Mouse (Mus musculus): ENCODE data around the gene Sh3bp5. TPM values are rescaled to one million over a fixed set of nuclear protein-coding genes. Genes with fewer than 3 reads are reported as not detected.

Sh3bp5 gene
- total RNA-seq, 2 experiments from 2014 or later: 26.4 to 52.8 TPM

DNA sequence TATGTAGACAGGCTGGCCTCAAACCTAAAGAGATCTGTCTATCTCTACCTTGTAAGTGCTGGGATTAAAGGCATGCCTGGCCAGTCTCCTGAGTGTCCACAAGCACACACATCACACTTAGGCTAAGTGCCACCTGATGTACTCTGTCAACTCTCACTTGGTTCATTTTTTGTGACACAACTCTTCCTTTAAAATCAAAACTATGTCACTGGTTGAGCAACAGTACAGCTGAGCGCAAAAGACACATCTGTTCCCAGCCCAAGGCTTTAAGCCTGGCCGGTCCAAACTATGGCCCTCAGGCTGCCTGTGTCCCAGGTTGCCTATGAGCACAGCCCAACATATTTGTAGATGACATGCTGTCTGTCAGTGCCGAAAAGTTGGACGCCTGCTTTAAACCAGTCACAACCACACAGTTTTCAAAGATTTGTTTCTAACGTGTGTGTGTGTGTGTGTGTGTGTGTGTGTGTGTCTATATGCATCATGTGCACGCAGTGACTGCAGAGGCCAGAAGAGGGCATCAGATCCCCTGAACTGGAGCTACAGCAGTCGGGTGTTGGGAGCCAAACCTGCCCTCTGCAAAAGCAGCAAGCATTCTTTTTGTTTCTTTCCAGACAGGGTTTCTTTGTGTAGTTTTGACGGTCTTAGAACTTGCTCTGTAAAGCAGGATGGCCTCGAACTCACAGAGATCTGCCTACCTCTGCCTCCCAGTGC, 40.9 kb downstream of the Sh3bp5 start:
- ATAC-seq (ENCODE audit: poor library complexity, severe bottlenecking): no peak

DNA sequence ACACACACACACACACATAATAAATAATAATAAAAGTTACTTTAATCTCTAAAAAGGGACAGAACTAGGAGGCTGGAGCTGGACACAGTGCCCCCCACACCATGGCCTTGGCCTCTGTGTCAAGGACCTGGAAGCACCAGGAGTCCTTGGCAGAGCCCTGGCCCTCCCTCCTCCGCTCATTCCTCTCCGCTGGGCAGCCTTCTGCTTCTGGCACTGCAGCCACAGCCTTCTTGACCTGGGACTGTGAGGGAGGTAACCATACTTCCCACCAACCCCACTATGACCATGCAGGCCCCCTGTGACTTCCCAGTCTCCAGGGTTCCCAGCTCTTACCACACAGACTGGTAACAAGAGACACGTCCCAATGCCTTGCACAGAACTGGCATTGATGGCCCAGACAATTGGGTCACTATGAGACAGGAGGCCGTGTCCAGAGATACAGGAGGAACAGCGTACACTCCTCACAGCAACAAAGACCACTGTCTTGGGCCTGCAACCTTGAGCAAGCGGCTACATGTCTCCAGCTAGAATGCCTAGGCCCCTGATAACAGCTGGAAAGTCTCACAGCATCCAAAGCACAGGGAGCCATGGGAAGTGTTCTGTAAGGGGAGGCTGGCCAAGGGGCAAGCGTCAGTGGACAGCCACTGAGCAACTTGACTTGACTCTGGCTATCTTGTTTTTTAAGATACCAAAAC, 41.8 kb downstream of the Sh3bp5 start:
- ATAC-seq (ENCODE audit: poor library complexity, severe bottlenecking): no peak

DNA sequence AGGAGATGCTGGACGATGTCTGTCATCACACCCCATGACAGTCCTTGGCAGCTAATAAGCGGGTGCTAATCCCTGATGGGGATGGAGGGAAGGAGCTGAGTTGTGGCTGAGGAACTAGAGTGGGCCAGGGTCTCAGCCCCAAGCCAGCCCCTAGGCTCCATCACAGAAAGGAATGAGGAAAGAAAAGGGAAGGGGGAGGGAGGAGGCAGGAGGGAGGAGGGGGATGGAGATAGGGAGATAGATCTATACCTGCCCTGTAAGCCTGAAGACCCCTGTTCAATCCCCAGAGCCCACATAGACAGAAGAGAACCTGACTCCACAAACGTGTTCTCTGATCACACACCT, 42.4 kb downstream of the Sh3bp5 start:
- no peak for ATAC-seq (ENCODE audit: poor library complexity, severe bottlenecking)

DNA sequence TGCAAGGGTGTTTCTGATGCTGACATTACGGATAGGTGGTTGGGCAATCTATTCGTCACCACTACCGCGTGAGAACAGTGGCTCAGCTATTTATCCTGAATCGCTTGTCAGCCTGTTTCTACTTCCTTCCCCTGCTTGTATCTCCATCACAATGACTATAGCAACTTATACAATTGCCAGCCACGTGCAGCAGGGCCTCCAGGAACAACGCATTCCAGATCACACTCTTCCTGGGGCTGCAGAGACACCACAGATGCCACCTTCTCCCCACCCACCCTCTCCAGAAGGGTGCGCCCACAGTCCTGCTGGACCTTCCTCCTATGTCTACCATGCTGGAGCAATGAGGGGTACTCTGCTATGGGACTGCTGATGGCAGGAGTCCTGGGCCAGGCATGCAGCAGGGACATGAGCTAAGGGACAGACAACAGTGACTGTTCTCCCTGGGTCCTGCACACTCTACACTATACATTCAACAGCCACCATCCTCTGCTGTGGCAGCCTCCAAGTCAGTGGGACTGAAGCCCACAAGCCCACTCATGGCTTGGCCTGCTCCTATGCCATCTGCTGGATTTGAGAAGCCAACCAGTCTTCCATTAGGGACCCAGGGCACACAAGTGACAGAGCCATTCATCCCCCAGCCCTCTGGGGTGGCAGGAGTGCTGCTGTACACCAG, 42.9 kb downstream of the Sh3bp5 start:
- peak; percentile 75 for ATAC-seq (ENCODE audit: poor library complexity, severe bottlenecking)

DNA sequence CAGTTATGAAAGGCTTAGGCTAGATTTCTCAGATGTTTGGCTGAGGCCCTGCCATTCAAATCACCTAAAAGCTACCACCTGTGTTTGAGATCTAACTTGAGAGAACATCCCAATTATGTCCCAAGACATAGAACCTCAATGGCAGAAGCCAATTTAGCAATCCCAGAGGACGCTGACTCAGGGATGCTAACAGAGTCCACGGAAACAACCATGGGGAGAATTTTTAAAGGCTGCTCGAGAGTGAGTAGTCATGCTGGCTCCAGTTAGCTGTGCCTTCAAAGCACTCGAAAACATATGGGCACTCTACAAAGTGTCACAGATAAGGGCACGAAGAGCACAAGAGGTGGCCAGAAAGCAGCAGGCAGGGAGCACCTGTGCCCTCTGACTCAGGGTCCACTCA, 43.6 kb downstream of the Sh3bp5 start:
- peak; percentile 33 for ATAC-seq (ENCODE audit: poor library complexity, severe bottlenecking)

DNA sequence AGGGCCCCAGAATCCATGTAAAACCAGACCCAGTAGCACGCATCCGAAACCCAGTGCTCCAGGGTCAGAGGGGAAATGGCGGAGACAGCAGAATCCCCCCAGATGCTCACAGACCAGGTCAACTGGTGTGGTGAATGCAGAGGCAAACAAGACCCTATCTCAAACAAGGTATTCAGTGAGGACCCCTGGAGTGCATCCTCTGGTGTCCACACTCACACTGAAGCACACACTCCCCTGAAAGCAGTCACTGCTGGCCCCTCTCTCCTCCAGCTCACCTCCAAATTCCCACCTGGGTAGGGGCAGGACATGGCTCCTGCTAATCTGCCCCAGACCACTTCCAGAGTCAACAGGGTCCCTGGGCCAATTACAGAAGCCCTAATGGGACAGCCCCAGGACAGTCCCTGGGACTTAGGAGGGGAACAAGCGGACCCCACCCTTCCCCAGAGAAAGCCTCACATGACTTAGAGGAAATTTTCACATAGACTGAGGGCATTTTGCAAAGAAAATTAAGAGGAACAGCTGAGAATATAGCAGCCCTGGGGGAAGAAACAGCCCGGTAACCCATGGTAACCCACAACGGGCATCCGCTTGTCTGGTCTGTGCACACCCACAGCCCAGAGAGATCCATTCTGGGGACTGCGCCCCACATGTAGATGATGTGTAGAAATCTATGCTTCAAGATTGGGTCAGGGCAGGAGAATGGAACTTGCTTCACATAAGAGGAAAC, 46.3 kb downstream of the Sh3bp5 start:
- ATAC-seq (ENCODE audit: poor library complexity, severe bottlenecking): peak; percentile 64

DNA sequence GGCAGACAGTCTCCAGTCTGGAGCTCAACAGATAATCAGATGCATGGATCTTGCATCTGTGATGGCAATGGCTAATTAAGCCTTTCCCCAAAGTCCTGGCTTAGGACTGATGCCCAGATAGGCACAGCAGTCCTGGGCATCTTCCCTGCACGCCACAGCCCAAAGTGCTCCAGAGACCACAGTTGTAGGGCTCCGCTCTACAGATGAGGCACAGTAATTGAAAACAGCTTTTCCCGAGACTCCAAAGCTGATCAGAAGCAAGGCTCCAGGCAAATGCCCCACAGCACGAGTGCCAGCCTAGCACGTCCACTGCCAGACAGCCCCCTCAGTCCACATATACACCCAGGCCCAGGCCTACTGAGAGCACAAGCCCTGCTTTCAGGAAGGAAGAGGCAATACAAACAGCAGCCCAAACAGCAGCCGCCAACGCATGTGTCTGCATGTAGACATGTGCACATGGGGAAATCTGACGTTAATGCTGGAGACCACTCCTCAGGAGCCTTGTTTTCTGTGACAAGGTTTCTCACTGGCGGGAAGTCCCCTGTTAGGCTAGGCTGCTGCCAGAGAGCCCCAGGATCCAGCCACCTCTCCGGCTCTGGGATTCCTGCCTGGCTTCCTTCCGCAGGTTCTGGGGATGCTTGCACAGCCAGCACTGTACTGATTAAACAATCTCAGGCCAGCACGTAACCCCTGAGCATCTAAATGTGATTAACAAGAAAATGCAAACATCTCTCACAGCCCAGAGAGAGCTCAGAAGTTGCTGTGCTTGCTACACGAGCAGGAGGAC, 47.6 kb downstream of the Sh3bp5 start:
- no peak for ATAC-seq (ENCODE audit: poor library complexity, severe bottlenecking)

DNA sequence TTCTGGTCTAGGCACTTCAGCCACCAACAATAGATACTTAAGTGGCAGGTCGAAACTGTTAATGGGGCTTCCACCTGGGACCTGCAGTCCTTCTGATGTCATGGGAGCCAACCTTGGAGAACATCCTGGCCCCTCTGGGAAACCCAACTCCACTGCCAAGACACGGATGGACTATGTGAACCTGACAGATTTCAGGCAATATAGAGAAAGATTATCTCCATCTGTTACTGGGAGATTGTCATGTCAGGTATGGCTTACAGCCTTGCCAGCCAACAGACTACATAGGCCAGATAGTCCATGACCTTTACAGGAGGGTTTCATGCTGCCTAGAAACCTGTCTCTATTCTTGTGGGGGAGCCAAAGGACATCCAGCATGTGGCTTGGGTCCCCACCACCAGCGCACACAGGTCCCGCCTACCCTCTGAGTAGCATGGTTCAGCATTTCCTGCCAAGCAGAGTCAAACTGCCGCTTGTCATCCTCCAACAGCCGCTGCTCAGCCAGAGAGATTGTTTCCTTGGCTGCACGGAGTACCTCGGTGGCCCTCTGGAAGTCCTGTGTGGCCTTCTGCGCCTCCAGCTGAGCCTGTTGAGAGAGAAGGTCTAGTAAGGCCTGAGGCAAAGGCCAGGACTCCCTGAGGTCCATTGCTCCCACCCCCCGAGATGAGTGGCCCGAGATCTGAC, 48.4 kb downstream of the Sh3bp5 start:
- ATAC-seq (ENCODE audit: poor library complexity, severe bottlenecking): no peak

DNA sequence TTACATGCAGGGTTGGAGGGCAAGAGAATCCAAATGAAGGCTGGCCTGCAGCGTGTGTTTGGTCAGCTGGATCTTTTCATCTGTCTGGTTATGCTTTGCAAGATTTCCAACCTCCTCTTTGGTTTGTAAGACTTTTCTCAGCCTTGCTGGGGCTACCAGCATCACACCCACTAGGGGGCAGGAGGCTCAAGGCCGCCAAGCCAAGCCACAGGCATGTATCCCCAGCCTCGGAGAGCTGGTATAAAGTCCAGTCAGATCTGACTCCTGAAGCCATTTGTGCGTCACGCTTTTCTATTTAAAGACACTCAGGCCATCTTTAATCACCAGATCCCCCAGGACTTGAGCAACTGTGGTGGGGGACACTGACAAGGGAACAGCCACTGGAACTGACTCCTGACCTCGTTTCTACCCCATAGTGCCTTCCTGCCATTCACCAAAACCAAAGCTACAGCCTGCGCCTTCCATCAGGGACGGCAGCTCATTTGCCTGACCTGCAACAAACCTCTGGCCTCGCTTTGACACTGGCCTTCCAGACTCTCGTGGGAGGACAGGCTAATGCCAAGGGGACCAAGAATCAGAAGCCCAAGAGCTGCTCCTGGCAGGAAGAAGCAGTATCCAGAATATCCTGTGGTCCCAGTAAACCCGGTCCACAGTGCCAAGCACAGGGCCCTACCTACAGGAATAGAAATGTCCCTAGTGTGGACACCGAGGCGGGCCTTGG, 49.7 kb downstream of the Sh3bp5 start:
- peak; percentile 74 for ATAC-seq (ENCODE audit: poor library complexity, severe bottlenecking)

DNA sequence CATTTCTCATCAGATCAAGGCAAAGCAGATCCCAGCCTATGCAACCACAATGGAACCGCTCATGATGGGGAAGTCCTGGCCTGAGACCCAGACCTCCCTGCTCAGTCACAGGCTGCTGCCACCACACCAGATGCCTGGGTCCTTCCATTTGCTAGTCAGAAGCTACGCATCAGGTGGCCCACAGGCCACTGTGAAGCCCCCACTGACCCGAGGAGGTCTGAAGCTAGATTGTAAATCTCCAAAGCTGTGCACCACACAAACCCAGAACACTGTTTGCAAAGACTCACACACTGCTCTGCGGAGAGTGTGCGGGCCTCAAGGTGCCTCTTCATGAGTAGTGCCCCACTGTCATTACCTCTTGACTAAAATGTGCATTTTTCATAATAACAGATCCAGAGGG, 50.5 kb downstream of the Sh3bp5 start:
- no peak for ATAC-seq (ENCODE audit: poor library complexity, severe bottlenecking)

DNA sequence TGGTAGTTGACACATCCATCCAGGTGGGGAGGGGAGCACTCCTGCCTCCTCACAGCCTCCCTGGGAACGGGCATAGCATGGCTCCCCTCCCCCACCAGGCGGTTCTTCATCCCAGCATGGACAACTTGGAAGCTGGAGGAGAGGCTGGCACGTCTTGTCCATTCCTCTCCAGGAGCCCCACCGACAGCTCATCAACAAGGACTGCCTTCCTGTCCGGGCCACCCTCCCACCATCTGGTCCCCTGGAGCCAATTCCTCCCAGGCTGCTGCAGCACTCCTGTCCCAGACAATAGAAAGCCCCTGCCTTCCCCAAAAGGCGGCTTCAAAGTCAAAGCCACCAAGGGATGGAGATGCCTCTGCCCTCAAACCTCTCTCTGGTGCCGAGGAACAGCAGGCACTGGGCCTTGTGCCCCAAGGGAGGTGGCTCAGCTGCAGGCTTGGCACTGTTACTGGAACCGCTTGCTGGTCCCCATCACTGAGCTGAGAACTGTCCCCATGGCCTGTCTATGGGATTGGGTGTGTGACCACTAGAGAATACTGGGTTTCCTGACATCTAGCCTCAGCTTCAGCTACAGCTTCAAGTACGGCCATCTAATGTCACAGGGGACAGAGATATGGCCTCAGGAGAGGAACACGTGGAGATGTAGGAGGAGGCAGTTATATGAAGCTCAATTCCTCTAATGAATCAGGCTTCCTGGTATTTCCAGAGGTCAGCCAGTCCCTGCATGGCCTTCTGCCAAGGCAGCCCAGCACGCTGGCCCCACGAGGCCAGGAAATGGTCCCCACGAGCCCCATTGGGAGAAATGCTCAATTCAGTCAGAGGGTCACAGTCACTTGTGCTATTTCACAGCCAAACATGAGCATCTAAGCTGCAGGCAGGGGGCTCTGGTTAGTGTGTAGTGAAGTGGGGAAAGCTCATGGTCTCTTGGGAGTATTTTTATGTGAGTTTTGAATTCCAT, 51.2 kb downstream of the Sh3bp5 start:
- ATAC-seq (ENCODE audit: poor library complexity, severe bottlenecking): no peak

DNA sequence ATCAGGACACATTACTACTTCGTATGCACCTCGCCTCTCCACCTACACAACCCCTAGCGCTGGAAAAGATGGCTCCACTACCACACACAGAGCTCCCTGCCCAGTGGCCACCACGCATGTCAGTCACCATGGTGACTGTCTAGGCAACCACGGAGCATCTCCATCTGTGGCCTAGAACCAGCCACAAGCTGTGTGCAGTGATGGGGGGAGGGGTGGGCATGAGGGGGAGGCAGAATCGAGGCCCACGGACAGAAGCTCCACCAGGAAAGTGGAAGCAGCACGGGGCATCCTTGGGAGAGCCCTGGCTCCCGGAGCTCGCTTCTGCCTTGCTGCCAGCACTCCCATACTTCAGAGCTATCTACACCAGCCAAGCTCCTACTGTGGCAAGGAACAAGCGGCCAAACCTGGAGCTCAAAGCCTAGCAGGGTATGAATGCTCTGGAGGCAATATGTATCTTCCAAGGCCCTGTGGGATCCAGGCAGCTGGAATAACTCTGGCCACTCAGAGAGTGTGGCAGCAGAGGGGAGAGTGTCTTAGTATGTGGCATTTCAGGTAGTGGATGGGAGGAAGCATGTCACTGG, 52.3 kb downstream of the Sh3bp5 start:
- ATAC-seq (ENCODE audit: poor library complexity, severe bottlenecking): no peak

DNA sequence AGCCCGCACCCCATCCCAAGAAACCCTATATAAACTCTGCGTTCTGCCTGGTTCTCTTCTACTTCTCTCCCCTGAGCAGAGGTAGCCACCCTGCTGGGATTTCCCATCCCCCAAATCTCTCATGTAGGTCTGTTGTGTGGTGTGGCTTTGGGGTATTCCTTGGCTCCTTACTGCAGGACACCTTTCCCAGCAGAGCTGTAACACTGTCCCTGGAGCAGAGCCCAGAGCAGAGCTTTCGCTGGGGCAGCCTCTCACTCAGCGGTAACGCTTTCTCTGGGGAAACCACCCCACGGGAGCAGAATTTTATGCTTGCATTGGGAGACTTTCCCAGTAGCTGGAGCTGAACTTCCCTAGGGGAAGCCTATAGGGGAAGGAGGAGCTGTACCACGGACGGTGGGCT, 53.6 kb downstream of the Sh3bp5 start:
- no peak for ATAC-seq (ENCODE audit: poor library complexity, severe bottlenecking)

DNA sequence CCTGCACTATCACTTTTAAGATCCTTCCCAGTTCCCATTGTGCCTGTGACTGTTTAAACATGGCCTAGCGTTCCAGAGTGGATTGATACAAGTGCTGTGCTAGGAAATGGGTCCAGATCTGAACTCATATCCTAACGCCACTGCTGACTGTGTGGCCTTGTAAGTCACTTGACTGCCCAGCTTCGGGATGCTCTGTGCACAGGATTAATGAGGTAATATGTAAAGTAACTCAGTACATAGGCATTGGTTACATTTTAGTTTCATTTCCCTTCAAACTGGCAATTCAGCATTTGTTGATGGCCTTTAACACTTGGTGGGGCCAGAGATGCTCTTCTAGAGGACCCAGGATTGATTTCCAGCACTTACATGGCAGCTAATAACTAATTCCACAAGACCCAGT, 59.5 kb downstream of the Sh3bp5 start:
- ATAC-seq (ENCODE audit: poor library complexity, severe bottlenecking): peak; percentile 43; the same call in 1 of the 2 replicates

DNA sequence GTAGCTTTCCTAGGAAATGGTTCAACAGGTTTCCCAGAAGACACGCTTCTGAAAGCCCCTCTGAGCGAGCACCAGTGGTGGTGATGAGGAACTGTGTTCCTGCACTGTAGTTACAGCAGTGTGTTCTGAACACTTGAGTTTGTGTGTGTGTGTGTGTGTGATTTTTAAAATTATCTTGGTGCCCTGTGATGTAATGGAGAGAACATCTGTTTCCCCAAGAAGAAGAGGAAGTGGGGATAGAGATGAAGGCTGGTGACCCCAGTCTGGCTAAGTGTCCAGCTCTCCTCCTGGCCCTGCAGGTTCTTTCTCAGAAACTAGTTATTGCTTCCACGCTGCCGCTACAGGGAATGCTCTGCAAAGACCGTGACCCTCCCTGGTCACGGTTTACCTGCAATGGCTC, 61.5 kb downstream of the Sh3bp5 start:
- no peak for ATAC-seq (ENCODE audit: poor library complexity, severe bottlenecking)

DNA sequence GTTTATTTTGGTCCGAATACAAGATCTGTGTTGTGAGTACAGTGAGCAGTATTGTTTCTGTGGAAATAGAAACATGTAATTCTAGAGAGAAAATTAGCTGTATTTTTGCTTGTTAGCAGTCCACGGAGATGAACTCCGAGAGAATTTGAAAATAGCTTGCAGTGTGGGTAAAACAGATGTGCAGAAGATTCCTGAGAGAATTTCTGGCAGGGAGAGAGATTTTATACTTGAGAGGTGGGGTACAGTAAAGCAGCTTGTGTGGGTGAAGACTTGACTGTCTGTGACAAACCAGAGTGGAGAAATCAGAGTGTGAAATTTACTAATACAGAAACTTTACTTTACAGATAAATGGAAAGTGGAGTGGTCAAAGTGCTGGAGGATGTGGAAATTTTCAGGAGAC, 66.5 kb downstream of the Sh3bp5 start:
- no peak for ATAC-seq (ENCODE audit: poor library complexity, severe bottlenecking)

DNA sequence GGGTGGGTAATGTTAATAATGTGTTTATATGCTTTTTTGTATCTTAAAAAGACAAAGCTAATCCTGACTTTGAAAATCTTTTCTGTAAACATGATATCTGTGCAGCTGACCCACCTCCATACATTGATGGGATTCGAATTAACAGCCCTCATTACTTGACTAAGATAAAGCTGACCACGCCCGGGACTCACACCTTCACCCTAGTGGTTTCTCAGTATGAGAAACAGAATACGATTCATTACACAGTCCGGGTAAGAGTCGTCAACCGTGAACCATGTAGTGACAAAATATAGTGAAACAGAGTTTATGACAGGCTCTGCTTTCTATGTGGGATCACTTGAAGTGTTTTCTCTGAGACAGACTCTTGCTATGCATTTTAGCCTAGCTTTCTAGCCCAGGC, 67.9 kb downstream of the Sh3bp5 start:
- ATAC-seq (ENCODE audit: poor library complexity, severe bottlenecking): no peak

DNA sequence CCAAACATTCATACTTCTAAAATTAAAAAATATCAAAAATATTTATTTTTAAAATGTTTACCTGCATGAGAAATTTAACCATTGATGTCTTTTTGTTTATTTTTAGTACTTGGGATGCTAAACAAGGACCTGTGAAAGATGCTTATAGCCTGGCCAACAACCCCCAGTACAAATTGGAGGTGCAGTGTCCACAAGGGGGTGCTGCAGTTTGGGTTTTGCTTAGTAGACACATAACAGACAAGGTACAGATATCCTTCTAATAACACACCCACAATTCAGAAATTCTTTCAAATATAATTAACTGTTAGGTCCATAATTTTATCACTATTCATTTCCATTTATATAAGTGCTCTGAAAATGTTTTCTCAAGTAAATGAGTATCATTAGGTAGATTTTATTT, 70.5 kb downstream of the Sh3bp5 start:
- peak; percentile 63 for ATAC-seq (ENCODE audit: poor library complexity, severe bottlenecking)

Measured in megakaryocyte, adult 5-6 weeks (primary cell).